ENCODE assay signal across 16 mouse cellular contexts in genomic region chr9:96935556-96936300, GRCm38 (mm10). TPM values are rescaled to one million over a fixed set of nuclear protein-coding genes. Genes with fewer than 3 reads are reported as not detected.
DNase-seq lines count a peak whose midpoint lies in the region; ATAC-seq lines count a peak whose summit lies in the region.
"Had no signal": no experiment of that assay in that cellular context is flagged by ENCODE, and none has a peak within 500 bp of the region (broad histone marks: within the 10 kb centered on the region; RNA-seq: fewer than 3 reads in every experiment).

No protein-coding gene starts in this region.

- no peak overlapping the region for H3K4me3 ChIP-seq in midbrain, embryonic 10.5 days
- H3K4me3 ChIP-seq: forebrain, embryonic 12.5 days; neural tube, embryonic 15.5 days had no signal

- no peak overlapping the region for H3K27ac ChIP-seq in midbrain, embryonic 10.5 days (replicated peaks)
- H3K27ac ChIP-seq: forebrain, embryonic 12.5 days; hindbrain, postnatal 0 days; liver, embryonic 14.5 days; macrophage; neural tube, embryonic 15.5 days had no signal

- ATAC-seq in activated CD4-positive, CD25-positive, alpha-beta regulatory T cell, adult 4 months = peak; percentile 96
- ATAC-seq: hindbrain, postnatal 0 days; Patski had no signal

- H3K36me3 ChIP-seq in midbrain, embryonic 10.5 days = peaks cover 50% of the 10 kb centered on the region

- H3K4me1 ChIP-seq in midbrain, embryonic 10.5 days = no peaks in the 10 kb centered on the region
- H3K4me1 ChIP-seq: forebrain, embryonic 12.5 days had no signal

- 72% methylated on average over 15 of the region's 15 CpGs for WGBS in midbrain, embryonic 10.5 days

- peaks cover 9% of the 10 kb centered on the region; the same call in 1 of the 2 replicates for H3K9me3 ChIP-seq in midbrain, embryonic 10.5 days (replicated peaks)
- H3K9me3 ChIP-seq: neural tube, embryonic 15.5 days had no signal

- peak; percentile 9 for DNase-seq in lung, postnatal 25 days (ENCODE audit: low spot score)
- DNase-seq in lung, postnatal 10 days = no peak
- peak; percentile 31 to 53 for DNase-seq in natural killer cell, adult 2 months (ENCODE audit: low spot score in 2 of 2)
- no peak for DNase-seq in cerebellum, adult 11 months
- DNase-seq in layer of hippocampus, postnatal 25 days (ENCODE audit: extremely low spot score in 1 of 2, low spot score in 1 of 2) = no peak
- DNase-seq in midbrain, embryonic 10.5 days (ENCODE audit: low spot score) = no peak
- DNase-seq: adrenal gland, postnatal 25 days; heart, postnatal 14 days; right cerebral cortex, adult 18-20 months had no signal

- no peaks in the 10 kb centered on the region; the same call in 1 of the 2 replicates for H3K27me3 ChIP-seq in midbrain, embryonic 10.5 days (ENCODE audit: low read depth, poor library complexity, severe bottlenecking)
- H3K27me3 ChIP-seq: forebrain, embryonic 12.5 days; neural tube, embryonic 15.5 days; Patski had no signal

RNA-seq across cellular contexts. Expression of gene Pxylp1, which starts 43.3 kb away (rescaled TPM):
- 10 to 100 TPM; 10.5 to 11.5 TPM for polyA plus RNA-seq in activated CD4-positive, CD25-positive, alpha-beta regulatory T cell, adult 4 months (2017; shearing (Covaris generic))
- total RNA-seq in layer of hippocampus, postnatal 25 days (2021) = 10 to 100 TPM; 15.4 to 16.3 TPM
- polyA plus RNA-seq in midbrain, embryonic 10.5 days (2016; fragmentation: Nextera tagmentation; extraction: Ambion mirVana) = 49.1 and 56.6 TPM in 2 replicates

Comparison
In these comparisons a context has a peak if more than half of its experiments do, and no peak if none do; other contexts are left out.
1. DNase-seq: peak in lung, postnatal 25 days (single experiment) and natural killer cell, adult 2 months (2 of 2); none in lung, postnatal 10 days (single experiment), cerebellum, adult 11 months (single experiment), layer of hippocampus, postnatal 25 days (0 of 2) and midbrain, embryonic 10.5 days (single experiment).